Mouse (Mus musculus) embryonic facial prominence, embryonic 13.5 days (tissue): ENCODE data around the gene Fhad1. TPM values are rescaled to one million over a fixed set of nuclear protein-coding genes. Genes with fewer than 3 reads are reported as not detected.

Experiments used
- ATAC-seq: fragments of 200-750 bp; cut with Nextera tagmentation; 2 replicates; pipeline ENCODE4 v1.8.0; 2017; ENCODE audit warnings: low read depth; ENCODE audit not compliant: insufficient number of reproducible peaks, insufficient read depth, low FRiP score, low TSS enrichment
- H3K27ac ChIP-seq: fragments of 300-500 bp; sonication (generic); 2 replicates; pipeline ENCODE4 v1.5.1; 2015; ENCODE audit warnings: moderate library complexity, mild to moderate bottlenecking, inconsistent platforms
- H3K27me3 ChIP-seq: fragments of 300-500 bp; sonication (generic); 2 replicates; pipeline ENCODE4 v1.6.1; 2015; ENCODE audit warnings: mild to moderate bottlenecking, inconsistent platforms
- H3K36me3 ChIP-seq: fragments of 300-500 bp; sonication (generic); 2 replicates; pipeline ENCODE4 v1.6.1; 2015; ENCODE audit warnings: mild to moderate bottlenecking, inconsistent platforms
- H3K4me1 ChIP-seq: fragments of 300-500 bp; sonication (generic); 2 replicates; pipeline ENCODE4 v1.6.1; 2015; ENCODE audit warnings: inconsistent platforms
- H3K4me2 ChIP-seq: fragments of 300-500 bp; sonication (generic); 2 replicates; pipeline ENCODE4 v1.6.1; 2015; ENCODE audit warnings: moderate library complexity, mild to moderate bottlenecking, inconsistent platforms
- H3K4me3 ChIP-seq: fragments of 300-500 bp; sonication (generic); 2 replicates; pipeline ENCODE4 v1.5.1; 2015; ENCODE audit warnings: mild to moderate bottlenecking, inconsistent platforms
- H3K9ac ChIP-seq: fragments of 300-500 bp; sonication (generic); 2 replicates; pipeline ENCODE4 v1.6.1; 2015; ENCODE audit warnings: mild to moderate bottlenecking, inconsistent platforms
- H3K9me3 ChIP-seq: fragments of 300-500 bp; sonication (generic); 2 replicates; pipeline ENCODE4 v1.6.1; 2016; ENCODE audit warnings: inconsistent platforms
- WGBS: fragments of 180-500 bp; shearing (Covaris S2); methylation state at CpG from one replicate; pipeline ENCODE4 v1.1.7; 2015; ENCODE audit warnings: mixed read lengths; 5-methylcytosine and 5-hydroxymethylcytosine counted together
- polyA plus RNA-seq: library from polyadenylated mRNA; unstranded; fragments of >200 nt; fragmentation: Nextera tagmentation; extraction: Ambion mirVana; gene quantifications from 2 replicates; pipeline ENCODE4 v1.2.1, GENCODE M21; 2015

Gene Fhad1
- polyA plus RNA-seq, 1 experiment from 2014 or later = 0.91 TPM

- whole genome bisulfite sequencing = 19% methylated on average over 8 of the region's 8 CpGs
- Histone ChIP-seq H3K27ac (no peak overlapping the region), H3K4me2 (peak overlapping the region; percentile 97), H3K27me3 (peaks cover 14% of the 10 kb centered on the region), H3K36me3 (0 out of 2 replicates have a peak, but pooled peaks cover 5% of the 10 kb centered on the region), H3K4me1 (peaks cover 28% of the 10 kb centered on the region), H3K4me3 (peak overlapping the region; percentile 76), H3K9ac (peak overlapping the region; percentile 84), H3K9me3 (no peaks in the 10 kb centered on the region)
- no peak for ATAC-seq
Observed at GRCm38 (mm10) chr4:141875481-141876108, 139.3 kb downstream of the Fhad1 start.

- H3K4me1 ChIP-seq = peaks cover 28% of the 10 kb centered on the region
- H3K4me3 ChIP-seq = peak within 1 kb of the TSS; percentile 76
- H3K4me2 ChIP-seq = peak within 1 kb of the TSS; percentile 97
- H3K36me3 ChIP-seq = 0 out of 2 replicates have a peak, but pooled peaks cover 5% of the 10 kb centered on the region
- H3K27me3 ChIP-seq = peaks cover 14% of the 10 kb centered on the region
- WGBS = under 1% methylated on average over 72 of the region's 73 CpGs
- no peaks in the 10 kb centered on the region for H3K9me3 ChIP-seq
- peak; percentile 81 for ATAC-seq
- no peak within 1 kb of the TSS for H3K27ac ChIP-seq
- peak within 1 kb of the TSS; percentile 84 for H3K9ac ChIP-seq
Observed at GRCm38 (mm10) chr4:141874601-141875460, 140.1 kb downstream of the Fhad1 start, which contains the start of gene Efhd2. Efhd2 (minus strand) TSS chr4:141874920.

GRCm38 (mm10) chr4:141874111-141874600 lies 140.7 kb downstream of the Fhad1 start:
- Histone ChIP-seq H3K36me3 (0 out of 2 replicates have a peak, but pooled peaks cover 5% of the 10 kb centered on the region), H3K27ac (no peak overlapping the region), H3K4me2 (peak overlapping the region; percentile 97), H3K4me3 (peak overlapping the region; percentile 76), H3K9ac (peak overlapping the region; percentile 84), H3K27me3 (peaks cover 14% of the 10 kb centered on the region), H3K4me1 (peaks cover 28% of the 10 kb centered on the region), H3K9me3 (no peaks in the 10 kb centered on the region)
- 0 out of 2 replicates have a peak, but pooled peaks have one; percentile 23 for ATAC-seq
- WGBS = 2% methylated on average over 19 of the region's 19 CpGs

GRCm38 (mm10) chr4:141872977-141873376 lies 141.9 kb downstream of the Fhad1 start:
- Histone ChIP-seq H3K36me3 (0 out of 2 replicates have a peak, but pooled peaks cover 5% of the 10 kb centered on the region), H3K9ac (no peak overlapping the region), H3K4me3 (no peak overlapping the region), H3K4me1 (peaks cover 34% of the 10 kb centered on the region), H3K4me2 (peak overlapping the region; percentile 97), H3K27ac (no peak overlapping the region), H3K9me3 (no peaks in the 10 kb centered on the region), H3K27me3 (peaks cover 14% of the 10 kb centered on the region)
- ATAC-seq = no peak
- WGBS = 75% methylated on average over 9 of the region's 9 CpGs

GRCm38 (mm10) chr4:141871909-141872308 lies 143.0 kb downstream of the Fhad1 start:
- peak overlapping the region; percentile 7; the same call in 1 of the 2 replicates for H3K4me2 ChIP-seq
- no peak for ATAC-seq
- H3K9ac ChIP-seq = 0 out of 2 replicates have a peak overlapping the region, but pooled peaks have one; percentile 44
- no peaks in the 10 kb centered on the region for H3K9me3 ChIP-seq
- H3K36me3 ChIP-seq = 0 out of 2 replicates have a peak, but pooled peaks cover 5% of the 10 kb centered on the region
- WGBS = 51% methylated on average over 9 of the region's 9 CpGs
- H3K27me3 ChIP-seq = peaks cover 14% of the 10 kb centered on the region
- H3K27ac ChIP-seq = no peak overlapping the region
- H3K4me3 ChIP-seq = no peak overlapping the region
- H3K4me1 ChIP-seq = peaks cover 45% of the 10 kb centered on the region

GRCm38 (mm10) chr4:141871333-141871725 lies 143.6 kb downstream of the Fhad1 start:
- no peak for ATAC-seq
- H3K9me3 ChIP-seq = no peaks in the 10 kb centered on the region
- no peak overlapping the region for H3K9ac ChIP-seq
- 88% methylated on average over 3 of the region's 3 CpGs for WGBS
- H3K4me1 ChIP-seq = peaks cover 50% of the 10 kb centered on the region
- no peak overlapping the region for H3K4me3 ChIP-seq
- H3K27ac ChIP-seq = no peak overlapping the region
- peaks cover 11% of the 10 kb centered on the region for H3K27me3 ChIP-seq
- H3K4me2 ChIP-seq = no peak overlapping the region
- 0 out of 2 replicates have a peak, but pooled peaks cover 5% of the 10 kb centered on the region for H3K36me3 ChIP-seq

- no peak for ATAC-seq
- Histone ChIP-seq H3K27me3 (peaks cover 7% of the 10 kb centered on the region), H3K4me2 (no peak overlapping the region), H3K4me3 (no peak overlapping the region), H3K9me3 (no peaks in the 10 kb centered on the region), H3K27ac (peak overlapping the region; percentile 39; the same call in 1 of the 2 replicates), H3K9ac (no peak overlapping the region), H3K4me1 (peaks cover 52% of the 10 kb centered on the region), H3K36me3 (0 out of 2 replicates have a peak, but pooled peaks cover 5% of the 10 kb centered on the region)
- 72% methylated on average over 11 of the region's 11 CpGs for WGBS
Observed at GRCm38 (mm10) chr4:141870666-141871332, 144.1 kb downstream of the Fhad1 start.

- H3K36me3 ChIP-seq = 0 out of 2 replicates have a peak, but pooled peaks cover 5% of the 10 kb centered on the region
- no peak for ATAC-seq
- no peak overlapping the region for H3K27ac ChIP-seq
- H3K4me1 ChIP-seq = peaks cover 45% of the 10 kb centered on the region
- H3K4me3 ChIP-seq = no peak overlapping the region
- H3K9ac ChIP-seq = no peak overlapping the region
- no peaks in the 10 kb centered on the region for H3K27me3 ChIP-seq
- H3K4me2 ChIP-seq = no peak overlapping the region
- no peaks in the 10 kb centered on the region for H3K9me3 ChIP-seq
- WGBS = 72% methylated on average over 5 of the region's 5 CpGs
Observed at GRCm38 (mm10) chr4:141869436-141870215, 145.3 kb downstream of the Fhad1 start.

- H3K36me3 ChIP-seq = 0 out of 2 replicates have a peak, but pooled peaks cover 5% of the 10 kb centered on the region
- peaks cover 39% of the 10 kb centered on the region for H3K4me1 ChIP-seq
- peak overlapping the region; percentile 68 for H3K27ac ChIP-seq
- H3K9ac ChIP-seq = no peak overlapping the region
- ATAC-seq = no peak; the same call in 1 of the 2 replicates
- no peaks in the 10 kb centered on the region for H3K27me3 ChIP-seq
- WGBS = 80% methylated on average over 10 of the region's 10 CpGs
- no peak overlapping the region for H3K4me2 ChIP-seq
- H3K9me3 ChIP-seq = no peaks in the 10 kb centered on the region
- no peak overlapping the region for H3K4me3 ChIP-seq
Observed at GRCm38 (mm10) chr4:141868051-141868450, 146.8 kb downstream of the Fhad1 start.

- Histone ChIP-seq H3K36me3 (0 out of 2 replicates have a peak, but pooled peaks cover 5% of the 10 kb centered on the region), H3K4me1 (peaks cover 36% of the 10 kb centered on the region), H3K27ac (peak overlapping the region; percentile 68), H3K9ac (peak overlapping the region; percentile 27), H3K4me2 (peak overlapping the region; percentile 18), H3K4me3 (no peak overlapping the region), H3K27me3 (no peaks in the 10 kb centered on the region), H3K9me3 (no peaks in the 10 kb centered on the region)
- no peak for ATAC-seq
- 33% methylated on average over 4 of the region's 4 CpGs for WGBS
Observed at GRCm38 (mm10) chr4:141867498-141867897, 147.4 kb downstream of the Fhad1 start.
